Mouse (Mus musculus) embryonic facial prominence, embryonic 14.5 days (tissue): ENCODE measurements around the gene Mapk1. TPM values are rescaled to one million over a fixed set of nuclear protein-coding genes. Genes with fewer than 3 reads are reported as not detected.
"Not testable (repeated sequence)": the region's sequence is repeated elsewhere in the genome, so short reads cannot be mapped to it uniquely, and the experiment has no call there.

ENCODE experiments used
- ATAC-seq: fragments of 200-750 bp; cut with Nextera tagmentation; 2 replicates; pipeline ENCODE4 v1.8.0; 2017; ENCODE audit warnings: low read depth, moderate number of reproducible peaks, moderate TSS enrichment
- DNase-seq: peaks from one replicate; pipeline ENCODE4 v3.0.0-alpha.2; 2015; ENCODE audit warnings: low spot score
- H3K27ac ChIP-seq: fragments of 300-500 bp; sonication (generic); replicated peaks from 2 replicates; pipeline ENCODE4 v1.5.1; 2014; ENCODE audit warnings: low read depth, mild to moderate bottlenecking, low read length, moderate library complexity
- H3K27me3 ChIP-seq: fragments of 300-500 bp; sonication (generic); replicated peaks from 2 replicates; pipeline ENCODE4 v1.6.1; 2014; ENCODE audit warnings: low read length; ENCODE audit not compliant: control insufficient read depth, insufficient read depth
- H3K36me3 ChIP-seq: fragments of 300-500 bp; sonication (generic); 2 replicates; pipeline ENCODE4 v1.6.1; 2014; ENCODE audit warnings: low read length, mixed read lengths; ENCODE audit not compliant: control insufficient read depth, insufficient read depth
- H3K4me1 ChIP-seq: fragments of 300-500 bp; sonication (generic); 2 replicates; pipeline ENCODE4 v1.6.1; 2014; ENCODE audit warnings: antibody characterized with exemption, low read length; ENCODE audit not compliant: control insufficient read depth, insufficient read depth
- H3K4me2 ChIP-seq: fragments of 300-500 bp; sonication (generic); 2 replicates; pipeline ENCODE4 v1.6.1; 2014; ENCODE audit warnings: low read depth, mild to moderate bottlenecking, low read length, moderate library complexity, mixed read lengths
- H3K4me3 ChIP-seq: fragments of 300-500 bp; sonication (generic); 2 replicates; pipeline ENCODE4 v1.5.1; 2014; ENCODE audit warnings: low read depth, mild to moderate bottlenecking, low read length
- H3K9ac ChIP-seq: fragments of 300-500 bp; sonication (generic); 2 replicates; pipeline ENCODE4 v1.6.1; 2014; ENCODE audit warnings: low read depth, mild to moderate bottlenecking, low read length, moderate library complexity, mixed read lengths
- H3K9me3 ChIP-seq: fragments of 300-500 bp; sonication (generic); 2 replicates; pipeline ENCODE4 v1.6.1; 2016; ENCODE audit warnings: low read length; ENCODE audit not compliant: control insufficient read depth
- WGBS: fragments of 180-500 bp; shearing (Covaris S2); extraction: QIAGEN DNeasy Blood & Tissue Kit; methylation state at CpG from one replicate; pipeline ENCODE4 v1.1.7; 2014; 5-methylcytosine and 5-hydroxymethylcytosine counted together
- polyA plus RNA-seq: library from polyadenylated mRNA; unstranded; fragments of >200 nt; fragmentation: Nextera tagmentation; extraction: Ambion mirVana; gene quantifications from 2 replicates; pipeline ENCODE4 v1.2.1, GENCODE M21; 2014

The Mapk1 gene
- polyA plus RNA-seq, 1 experiment from 2014 or later = 182 TPM

DNA sequence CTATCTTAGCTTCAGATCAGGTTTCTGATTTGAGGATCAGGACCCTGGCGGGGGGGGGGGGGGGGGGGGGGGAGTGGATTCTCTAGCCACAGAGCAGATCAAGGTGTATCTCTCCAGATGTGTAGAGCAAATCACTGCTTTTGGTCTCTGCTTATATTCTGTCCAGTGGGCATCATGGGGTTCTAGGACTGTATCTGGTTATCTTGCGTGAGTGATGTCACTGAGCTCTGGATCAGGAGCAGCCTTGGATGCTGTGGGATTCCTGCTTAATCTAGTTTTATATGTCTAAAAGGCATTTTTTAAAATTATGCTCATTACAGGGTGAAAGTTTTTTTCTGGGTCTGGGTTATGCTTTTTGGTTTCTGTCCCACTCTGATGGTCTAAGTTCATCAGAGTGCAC is 546 bp upstream of the Mapk1 start:
- 38% methylated on average over 2 of the region's 2 CpGs for WGBS
- H3K27ac ChIP-seq = peak overlapping the region; percentile 30; the same call in 1 of the 2 replicates

DNA sequence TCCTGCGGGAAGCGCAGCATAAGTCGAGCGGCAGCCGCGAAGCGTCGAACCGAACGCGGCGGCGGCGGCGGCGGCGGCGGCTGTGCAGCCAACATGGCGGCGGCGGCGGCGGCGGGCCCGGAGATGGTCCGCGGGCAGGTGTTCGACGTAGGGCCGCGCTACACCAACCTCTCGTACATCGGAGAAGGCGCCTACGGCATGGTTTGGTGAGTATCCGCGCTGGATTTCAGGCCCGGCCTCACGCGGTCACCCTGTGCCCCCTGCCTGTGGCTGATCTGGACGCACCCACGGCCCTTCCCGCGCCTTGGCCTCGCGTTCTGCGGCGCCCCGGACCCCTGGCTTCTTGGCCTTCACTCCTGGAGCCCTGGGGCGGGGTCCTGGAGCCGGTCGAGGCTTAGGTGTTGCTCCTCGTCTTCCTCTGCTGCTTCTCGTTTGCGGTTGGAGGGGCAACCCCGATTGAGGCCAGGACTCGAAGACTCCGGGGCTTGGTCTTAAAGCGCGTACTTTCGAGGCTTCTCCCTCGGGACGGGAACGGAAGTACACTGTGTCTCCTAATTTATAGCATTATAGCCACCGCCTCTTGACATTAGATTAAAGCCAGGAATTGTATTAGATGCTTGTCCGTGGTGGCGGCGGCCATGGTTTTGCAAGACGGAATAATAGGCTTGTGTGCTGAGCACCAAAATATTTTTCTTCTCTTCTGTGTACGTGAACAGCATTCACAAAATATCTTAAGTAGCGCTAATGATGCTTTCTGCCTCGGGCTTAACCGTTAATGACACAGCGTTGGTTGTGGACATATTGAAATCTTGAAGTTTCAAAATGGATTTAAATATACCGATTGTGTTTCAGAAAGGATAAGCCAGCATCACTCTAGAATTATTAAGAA is 596 bp downstream of the Mapk1 start:
- peak overlapping the region; percentile 97 for H3K4me3 ChIP-seq
- ATAC-seq = peak; percentile 77
- no peaks in the 10 kb centered on the region for H3K9me3 ChIP-seq
- peak overlapping the region; percentile 89 for H3K9ac ChIP-seq
- WGBS = under 1% methylated on average over 26 of the region's 75 CpGs
- H3K36me3 ChIP-seq = peaks cover 8% of the 10 kb centered on the region; the same call in 1 of the 2 replicates
- peak overlapping the region; percentile 92 for H3K27ac ChIP-seq
- H3K27me3 ChIP-seq = no peaks in the 10 kb centered on the region
- peak overlapping the region; percentile 79 for H3K4me2 ChIP-seq
- DNase-seq = peak; percentile 77
- H3K4me1 ChIP-seq = 0 out of 2 replicates have a peak, but pooled peaks cover 4% of the 10 kb centered on the region

More for the DNA sequence above, 546 bp upstream of the Mapk1 start:
- Histone ChIP-seq H3K36me3 (no peaks in the 10 kb centered on the region), H3K4me1 (0 out of 2 replicates have a peak, but pooled peaks cover 4% of the 10 kb centered on the region), H3K9me3 (no peaks in the 10 kb centered on the region), H3K4me2 (peak overlapping the region; percentile 79), H3K9ac (peak overlapping the region; percentile 89), H3K27me3 (no peaks in the 10 kb centered on the region), H3K4me3 (peak overlapping the region; percentile 97)
- DNase-seq = no peak
- peak; percentile 27 for ATAC-seq

DNA sequence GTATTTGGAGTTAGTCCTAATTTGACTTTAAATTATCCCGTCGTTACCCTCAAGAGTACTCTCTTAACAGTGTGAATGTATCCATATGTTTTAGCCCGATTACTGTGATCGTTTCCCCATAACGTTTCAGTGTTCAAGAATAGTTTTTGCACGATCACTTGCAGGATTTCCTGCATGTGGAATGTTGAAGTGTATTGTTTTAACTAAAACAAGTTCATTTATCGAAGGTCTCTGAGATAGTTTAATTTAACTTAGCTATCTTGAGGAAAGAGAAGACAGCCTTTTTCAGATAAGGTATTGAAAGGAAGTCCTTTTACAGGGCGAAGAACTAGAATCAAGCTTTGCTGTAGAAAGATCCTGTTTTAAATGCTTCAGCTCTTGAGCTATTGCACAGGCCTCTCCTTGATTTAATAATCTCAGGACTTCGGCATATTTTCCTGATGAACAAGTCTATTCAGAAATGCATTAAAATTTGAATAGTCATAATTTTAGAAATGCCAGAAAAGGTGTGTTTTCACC is 1.3 kb downstream of the Mapk1 start:
- H3K4me3 ChIP-seq = peak overlapping the region; percentile 97
- peak overlapping the region; percentile 79 for H3K4me2 ChIP-seq
- 0 out of 2 replicates have a peak, but pooled peaks cover 4% of the 10 kb centered on the region for H3K4me1 ChIP-seq
- H3K27me3 ChIP-seq = no peaks in the 10 kb centered on the region
- peaks cover 14% of the 10 kb centered on the region for H3K36me3 ChIP-seq
- WGBS = 17% methylated on average over 9 of the region's 9 CpGs
- ATAC-seq (no peak), DNase-seq (no peak)
- no peak overlapping the region for H3K27ac ChIP-seq
- H3K9me3 ChIP-seq = no peaks in the 10 kb centered on the region
- H3K9ac ChIP-seq = peak overlapping the region; percentile 89

- DNase-seq (no peak), ATAC-seq (no peak)
- H3K9ac ChIP-seq = no peak overlapping the region
- H3K4me2 ChIP-seq = no peak overlapping the region
- H3K4me3 ChIP-seq = no peak overlapping the region
- H3K27me3 ChIP-seq = no peaks in the 10 kb centered on the region
- no peak overlapping the region for H3K27ac ChIP-seq
- H3K36me3 ChIP-seq = peaks cover 14% of the 10 kb centered on the region
- no peaks in the 10 kb centered on the region for H3K9me3 ChIP-seq
- 0 out of 2 replicates have a peak, but pooled peaks cover 4% of the 10 kb centered on the region for H3K4me1 ChIP-seq
- WGBS = 66% methylated on average over 2 of the region's 2 CpGs
Measured at GRCm38 (mm10) chr16:16987248-16987647, 4.1 kb downstream of the Mapk1 start.

DNA sequence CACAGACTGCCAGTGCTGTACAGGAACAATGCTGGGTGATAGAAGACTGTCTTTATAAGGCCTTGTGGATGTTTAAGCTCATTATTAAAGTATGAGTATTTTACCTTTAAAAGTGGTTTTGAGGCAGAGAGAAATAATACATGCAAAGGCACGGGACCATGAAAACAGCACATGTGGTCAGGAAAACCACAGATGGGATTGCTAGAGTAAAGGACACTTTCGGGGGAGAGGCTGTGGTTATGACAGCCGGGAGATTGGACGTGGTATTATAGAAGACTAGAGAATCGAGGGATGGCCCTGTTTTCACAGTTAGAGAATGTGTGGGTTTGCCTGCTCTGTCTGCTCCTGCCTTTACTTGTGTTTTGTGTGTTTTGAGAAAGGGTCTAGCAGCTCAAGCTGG is 5.7 kb downstream of the Mapk1 start:
- H3K27ac ChIP-seq = no peak overlapping the region
- H3K4me2 ChIP-seq = no peak overlapping the region
- no peak overlapping the region for H3K9ac ChIP-seq
- H3K9me3 ChIP-seq = no peaks in the 10 kb centered on the region
- no peaks in the 10 kb centered on the region for H3K27me3 ChIP-seq
- H3K4me3 ChIP-seq = no peak overlapping the region
- ATAC-seq (no peak), DNase-seq (peak; percentile 11)
- H3K4me1 ChIP-seq = 0 out of 2 replicates have a peak, but pooled peaks cover 4% of the 10 kb centered on the region
- peaks cover 14% of the 10 kb centered on the region for H3K36me3 ChIP-seq
- WGBS = 84% methylated on average over 5 of the region's 5 CpGs

DNA sequence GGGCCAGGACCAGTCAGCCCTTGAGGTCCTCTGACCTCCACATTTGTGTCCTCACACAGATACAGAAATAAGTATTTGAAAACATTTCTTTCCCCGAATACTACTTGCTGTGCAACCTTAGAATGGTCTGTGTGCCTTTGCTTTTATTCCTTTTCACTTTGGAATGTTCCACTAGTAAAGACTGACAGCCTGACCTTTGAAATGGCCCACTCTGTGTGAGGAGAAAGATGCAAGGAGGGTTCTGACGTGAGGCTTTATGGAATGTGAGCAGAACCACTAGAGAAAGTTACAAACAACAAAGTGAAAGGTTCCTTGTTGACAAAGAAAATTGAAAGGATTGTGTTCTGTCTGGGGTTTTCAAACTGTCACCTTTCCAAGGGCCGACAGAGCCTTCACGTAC is 6.8 kb downstream of the Mapk1 start:
- Histone ChIP-seq H3K4me1 (0 out of 2 replicates have a peak, but pooled peaks cover 2% of the 10 kb centered on the region), H3K4me3 (no peak overlapping the region), H3K9ac (no peak overlapping the region), H3K27ac (no peak overlapping the region), H3K4me2 (no peak overlapping the region), H3K27me3 (no peaks in the 10 kb centered on the region), H3K9me3 (no peaks in the 10 kb centered on the region), H3K36me3 (peaks cover 14% of the 10 kb centered on the region)
- no peak for ATAC-seq
- no peak for DNase-seq
- WGBS = 76% methylated on average over 4 of the region's 4 CpGs

DNA sequence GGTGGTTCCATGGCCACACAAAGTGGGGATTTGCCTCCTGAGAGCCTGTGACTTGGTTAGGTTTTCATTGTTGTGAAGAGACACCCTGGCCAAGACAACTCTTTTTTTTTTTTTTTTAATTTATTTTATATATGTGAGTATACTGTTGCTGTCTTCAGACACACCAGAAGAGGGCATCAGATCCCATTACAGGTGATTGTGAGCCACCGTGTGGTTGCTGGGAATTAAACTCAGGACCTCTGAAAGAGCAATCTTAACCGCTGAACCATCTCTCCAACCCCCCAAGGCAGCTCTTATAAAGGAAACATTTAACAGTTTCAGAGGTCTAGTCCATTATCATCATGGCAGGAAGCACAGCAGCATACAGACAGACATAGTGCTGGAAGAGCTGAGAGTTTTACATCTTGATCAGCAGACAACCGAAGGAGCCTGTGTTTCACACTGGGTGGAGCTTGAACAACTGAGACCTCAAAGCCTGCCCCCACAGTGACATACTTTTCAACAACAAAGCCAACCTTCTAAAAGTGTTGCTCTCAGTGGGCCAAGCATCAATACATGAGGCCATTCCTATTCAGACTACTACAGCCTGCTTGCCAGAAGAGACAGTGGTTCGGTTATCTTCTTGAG is 11.4 kb downstream of the Mapk1 start:
- Histone ChIP-seq H3K9ac (no peak overlapping the region), H3K27ac (no peak overlapping the region), H3K9me3 (no peaks in the 10 kb centered on the region), H3K4me1 (no peaks in the 10 kb centered on the region), H3K27me3 (no peaks in the 10 kb centered on the region), H3K4me2 (no peak overlapping the region), H3K4me3 (no peak overlapping the region), H3K36me3 (no peaks in the 10 kb centered on the region; the same call in 1 of the 2 replicates)
- DNase-seq (no peak), ATAC-seq (no peak)
- 85% methylated on average over 4 of the region's 4 CpGs for WGBS

DNA sequence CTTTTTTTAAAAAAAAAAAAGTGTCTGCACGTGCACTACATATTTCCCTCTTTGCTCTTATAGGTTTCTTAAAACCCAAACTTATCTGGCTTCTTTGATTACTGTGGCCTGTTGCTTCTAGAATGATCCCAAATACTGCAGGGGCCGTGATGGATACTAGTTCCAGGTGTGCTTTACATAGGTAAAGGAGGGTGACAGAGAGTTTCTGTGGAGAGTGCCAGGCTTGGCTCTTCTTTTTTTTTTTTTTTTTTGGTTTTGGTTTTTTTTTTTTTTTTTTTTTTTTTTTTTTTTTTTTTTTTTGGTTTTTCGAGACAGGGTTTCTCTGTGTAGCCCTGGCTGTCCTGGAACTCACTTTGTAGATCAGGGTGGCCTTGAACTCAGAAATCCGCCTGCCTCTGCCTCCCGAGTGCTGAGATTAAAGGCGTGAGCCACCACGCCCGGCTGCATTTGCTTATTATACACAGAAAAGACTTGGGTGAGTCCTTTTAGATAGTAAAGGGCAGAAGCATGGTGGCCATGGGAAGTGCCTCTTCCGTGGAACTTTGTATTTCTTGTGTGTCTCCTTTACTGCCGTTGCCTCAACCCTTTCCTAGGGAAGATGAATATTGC is 13.0 kb downstream of the Mapk1 start:
- not testable (repeated sequence) for ATAC-seq, H3K27ac ChIP-seq, H3K4me2 ChIP-seq, H3K9me3 ChIP-seq, H3K36me3 ChIP-seq, H3K4me3 ChIP-seq, H3K4me1 ChIP-seq, H3K9ac ChIP-seq, H3K27me3 ChIP-seq, DNase-seq
- WGBS = 90% methylated on average over 10 of the region's 10 CpGs
